Mouse (Mus musculus): ENCODE data around the gene Olfr110. TPM values are rescaled to one million over a fixed set of nuclear protein-coding genes. Genes with fewer than 3 reads are reported as not detected.
"Not testable (repeated sequence)": the region's sequence is repeated elsewhere in the genome, so short reads cannot be mapped to it uniquely, and the experiment has no call there.

Olfr110 gene
- under 1 TPM in 1 of 2 experiments, not detected in 1; 0.22 TPM for total RNA-seq (2021)

- intact Hi-C loops (cut with DNase I) = no loop called here
- DNase-seq (ENCODE audit: low spot score in 2 of 2) = no peak
Observed at GRCm38 (mm10) chr17:37491930-37492518, at the start of gene Olfr110. Olfr110 (plus strand) TSS chr17:37492468.

- DNase-seq (ENCODE audit: low spot score in 2 of 2) = no peak
- intact Hi-C loops (cut with DNase I) = no loop called here
Observed at GRCm38 (mm10) chr17:37445180-37445579, 47.1 kb upstream of the Olfr110 start, which contains the start of gene Olfr108. Olfr108 (plus strand) TSS chr17:37445480.

- intact Hi-C loops (cut with DNase I) = no loop called here
- no peak for DNase-seq (ENCODE audit: low spot score in 2 of 2)
Observed at GRCm38 (mm10) chr17:37458616-37459015, 33.7 kb upstream of the Olfr110 start, which contains the start of gene Olfr109. Olfr109 (plus strand) TSS chr17:37458916.

- intact Hi-C loops (cut with DNase I) = no loop called here
- DNase-seq (ENCODE audit: low spot score in 2 of 2) = no peak
Observed at GRCm38 (mm10) chr17:37483452-37483851, 8.8 kb upstream of the Olfr110 start, which contains the start of gene H2-M2. H2-M2 (minus strand) TSS chr17:37483552.

GRCm38 (mm10) chr17:37507730-37508129 is 15.5 kb downstream of the Olfr110 start, which contains the start of gene Olfr111:
Olfr111 (plus strand) TSS chr17:37508030.
- DNase-seq (ENCODE audit: low spot score in 2 of 2) = no peak

GRCm38 (mm10) chr17:37524612-37525011 is 32.3 kb downstream of the Olfr110 start:
- intact Hi-C loops (cut with DNase I); DNase-seq (ENCODE audit: low spot score in 2 of 2): not testable (repeated sequence)

More at GRCm38 (mm10) chr17:37507730-37508129, 15.5 kb downstream of the Olfr110 start, which contains the start of gene Olfr111:
- intact Hi-C loops (cut with DNase I) = no loop called here

GRCm38 (mm10) chr17:37525427-37525826 is 33.2 kb downstream of the Olfr110 start:
- not testable (repeated sequence) for DNase-seq (ENCODE audit: low spot score in 2 of 2)

GRCm38 (mm10) chr17:37535173-37535572 is 42.9 kb downstream of the Olfr110 start:
- intact Hi-C loops (cut with DNase I) = no loop called here
- DNase-seq (ENCODE audit: low spot score in 2 of 2) = no peak

More at GRCm38 (mm10) chr17:37525427-37525826, 33.2 kb downstream of the Olfr110 start:
- intact Hi-C loops (cut with DNase I) = not testable (repeated sequence)

- DNase-seq (ENCODE audit: low spot score in 2 of 2); intact Hi-C loops (cut with DNase I): not testable (repeated sequence)
Observed at GRCm38 (mm10) chr17:37538416-37538815, 46.1 kb downstream of the Olfr110 start.

GRCm38 (mm10) chr17:37541454-37542119 is 49.3 kb downstream of the Olfr110 start:
- no peak for DNase-seq (ENCODE audit: low spot score in 2 of 2)
- intact Hi-C loops (cut with DNase I) = no loop called here

- DNase-seq (ENCODE audit: low spot score in 2 of 2) = no peak
- intact Hi-C loops (cut with DNase I) = no loop called here
Observed at GRCm38 (mm10) chr17:37543800-37544435, 51.6 kb downstream of the Olfr110 start.

Other genes with a start within 250 kb of the Olfr110 start
- not detected for gene Olfr98, start 228.7 kb upstream of the Olfr110 start, total RNA-seq (2021)
- 1 to 10 TPM; 3.2 to 3.4 TPM for gene H2-M3, start 222.2 kb upstream of the Olfr110 start, total RNA-seq (2021)
- not detected for gene Olfr99, start 209.0 kb upstream of the Olfr110 start, total RNA-seq (2021)
- not detected for gene Olfr101, start 188.2 kb upstream of the Olfr110 start, total RNA-seq (2021)
- gene Olfr102, start 175.4 kb upstream of the Olfr110 start, total RNA-seq (2021) = not detected
- not detected for gene Olfr103, start 152.8 kb upstream of the Olfr110 start, total RNA-seq (2021)
- not detected for gene Olfr104-ps, start 132.9 kb upstream of the Olfr110 start, total RNA-seq (2021)
- gene Olfr105-ps, start 113.4 kb upstream of the Olfr110 start, total RNA-seq (2021) = not detected
- gene Olfr106-ps, start 102.1 kb upstream of the Olfr110 start, total RNA-seq (2021) = not detected
- gene Olfr107, start 93.2 kb upstream of the Olfr110 start, total RNA-seq (2021) = not detected
- not detected for gene Olfr108, start 47.0 kb upstream of the Olfr110 start, total RNA-seq (2021)
- not detected for gene Olfr109, start 33.6 kb upstream of the Olfr110 start, total RNA-seq (2021)
- not detected for gene H2-M2, start 8.9 kb upstream of the Olfr110 start, total RNA-seq (2021)
- under 1 TPM in 1 of 2 experiments, not detected in 1; 0.17 TPM for gene Olfr111, start 15.6 kb downstream of the Olfr110 start, total RNA-seq (2021)
- gene Olfr112, start 77.0 kb downstream of the Olfr110 start, total RNA-seq (2021) = not detected
- not detected for gene Olfr113, start 85.2 kb downstream of the Olfr110 start, total RNA-seq (2021)
- not detected for gene Olfr114, start 100.3 kb downstream of the Olfr110 start, total RNA-seq (2021)
- gene Olfr115, start 134.6 kb downstream of the Olfr110 start, total RNA-seq (2021) = not detected
- not detected for gene Olfr116, start 134.7 kb downstream of the Olfr110 start, total RNA-seq (2021)
- gene Olfr117, start 171.3 kb downstream of the Olfr110 start, total RNA-seq (2021) = not detected
- not detected for gene Olfr118, start 174.5 kb downstream of the Olfr110 start, total RNA-seq (2021)
- not detected for gene Olfr119, start 204.1 kb downstream of the Olfr110 start, total RNA-seq (2021)
- gene Olfr120, start 229.3 kb downstream of the Olfr110 start, total RNA-seq (2021) = not detected